Mouse (Mus musculus) ES-Bruce4 (cell line): ENCODE results near the gene Ajap1.

Experiments used
- CTCF ChIP-seq: IDR thresholded peaks from one replicate; pipeline ENCODE4 v1.8.1; 2011; ENCODE audit warnings: low read depth, low read length
- POLR2A ChIP-seq: IDR thresholded peaks from one replicate; pipeline ENCODE4 v1.8.1; 2011; ENCODE audit warnings: low read length; ENCODE audit not compliant: insufficient read depth

DNA sequence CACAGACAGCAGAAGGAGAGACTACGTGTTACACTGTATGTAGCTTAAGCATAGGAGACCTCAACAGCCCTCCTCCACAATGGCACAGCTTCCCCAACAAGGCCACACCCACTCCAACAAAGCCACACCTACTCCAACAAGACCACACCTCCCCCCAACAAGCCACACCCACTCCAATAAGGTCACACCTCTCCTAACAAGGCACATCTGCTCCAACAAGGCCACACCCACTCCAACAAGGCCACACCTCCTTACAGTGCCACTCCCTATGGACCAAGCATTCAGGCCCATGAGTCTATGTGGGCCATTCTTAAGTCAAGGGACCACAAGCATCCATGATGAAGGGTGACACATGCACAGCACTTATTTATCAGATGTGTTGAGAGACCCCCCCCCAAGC, 28.9 kb upstream of the Ajap1 start:
- TF ChIP-seq CTCF: no peak
- TF ChIP-seq POLR2A: no peak
